Mouse (Mus musculus): ENCODE measurements around the gene Slc38a10.

Gene Slc38a10

DNA sequence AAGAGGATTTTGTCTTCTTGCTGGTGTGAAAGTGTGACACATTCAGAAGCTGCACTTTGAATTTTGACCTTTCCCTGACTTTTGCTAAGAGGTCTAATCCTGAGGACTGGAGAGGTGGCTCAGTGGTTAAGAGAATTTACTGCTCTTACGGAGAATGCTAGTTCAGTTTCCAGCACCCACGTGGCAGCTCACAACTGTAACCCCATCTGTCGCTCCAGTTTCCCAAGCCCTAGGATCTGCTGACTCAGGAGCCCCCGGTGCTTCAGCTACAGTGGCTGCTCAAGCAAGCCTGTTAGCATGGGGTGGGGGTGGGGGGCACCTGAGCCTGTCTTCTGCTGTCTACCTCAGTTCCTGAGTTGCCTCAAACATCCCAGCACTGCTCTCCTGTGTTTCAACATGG is 28.2 kb upstream of the Slc38a10 start:
- DNase-seq (ENCODE audit: extremely low spot score) = no peak

DNA sequence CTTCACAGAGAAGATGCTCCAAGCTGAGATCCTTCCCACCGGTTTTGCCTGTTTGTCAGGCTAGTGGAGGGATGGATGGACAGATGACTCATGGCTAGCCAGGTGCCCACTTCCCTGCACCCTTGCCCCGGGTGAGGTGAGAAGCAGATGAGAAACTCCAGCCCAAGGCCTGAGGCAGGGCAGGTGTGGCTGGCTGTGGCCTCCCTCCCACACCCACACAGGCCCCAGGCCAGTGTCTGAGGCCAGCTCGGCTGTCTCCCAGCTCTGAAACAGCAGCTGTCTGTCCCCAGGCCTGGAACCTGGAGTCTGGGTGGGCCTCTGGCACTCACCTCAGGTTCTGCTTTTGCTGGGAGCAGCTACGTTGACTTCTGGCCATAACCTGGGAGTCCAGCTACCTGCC is 24.8 kb upstream of the Slc38a10 start:
- no peak for DNase-seq (ENCODE audit: extremely low spot score)

DNA sequence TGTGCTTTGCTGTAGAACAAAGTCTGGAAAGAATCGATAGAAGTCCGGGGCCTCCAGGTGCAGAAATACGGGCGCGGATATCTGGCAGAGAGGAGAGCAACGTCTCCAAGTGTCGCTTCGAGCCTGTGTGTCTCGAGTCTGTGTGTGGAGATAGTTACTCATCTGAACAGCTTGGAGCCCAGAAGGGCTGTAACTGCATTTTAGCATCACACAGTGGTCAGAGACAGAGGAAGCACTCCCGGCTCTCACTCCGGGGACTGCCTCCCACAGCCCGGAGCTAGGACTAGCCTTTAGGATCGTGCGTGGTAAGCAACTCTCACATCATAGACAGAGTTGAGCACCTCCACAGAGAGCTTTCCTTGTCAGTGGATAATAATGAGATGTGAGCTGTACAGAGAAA is 22.1 kb upstream of the Slc38a10 start:
- DNase-seq (ENCODE audit: extremely low spot score) = no peak

DNA sequence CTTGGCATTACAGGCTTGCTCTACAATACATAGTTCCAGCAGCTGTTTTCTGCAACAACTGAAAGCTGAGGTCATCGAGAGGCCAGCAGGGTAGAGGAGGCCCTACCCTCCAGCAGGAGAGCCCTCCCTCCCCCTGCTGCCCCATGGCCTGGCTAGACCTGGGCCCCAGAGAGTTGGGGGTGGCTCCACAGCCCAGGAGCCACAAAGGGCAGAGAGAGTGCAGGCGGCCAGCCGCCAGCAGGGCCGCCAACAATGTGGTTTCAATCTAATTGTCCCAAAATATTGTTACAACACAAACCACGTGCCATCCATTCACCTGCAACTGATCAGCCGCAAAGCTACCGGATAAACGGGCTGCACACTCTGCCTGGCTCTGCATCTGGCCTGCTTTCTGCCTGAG is 20.0 kb upstream of the Slc38a10 start:
- DNase-seq (ENCODE audit: extremely low spot score) = peak; percentile 44

DNA sequence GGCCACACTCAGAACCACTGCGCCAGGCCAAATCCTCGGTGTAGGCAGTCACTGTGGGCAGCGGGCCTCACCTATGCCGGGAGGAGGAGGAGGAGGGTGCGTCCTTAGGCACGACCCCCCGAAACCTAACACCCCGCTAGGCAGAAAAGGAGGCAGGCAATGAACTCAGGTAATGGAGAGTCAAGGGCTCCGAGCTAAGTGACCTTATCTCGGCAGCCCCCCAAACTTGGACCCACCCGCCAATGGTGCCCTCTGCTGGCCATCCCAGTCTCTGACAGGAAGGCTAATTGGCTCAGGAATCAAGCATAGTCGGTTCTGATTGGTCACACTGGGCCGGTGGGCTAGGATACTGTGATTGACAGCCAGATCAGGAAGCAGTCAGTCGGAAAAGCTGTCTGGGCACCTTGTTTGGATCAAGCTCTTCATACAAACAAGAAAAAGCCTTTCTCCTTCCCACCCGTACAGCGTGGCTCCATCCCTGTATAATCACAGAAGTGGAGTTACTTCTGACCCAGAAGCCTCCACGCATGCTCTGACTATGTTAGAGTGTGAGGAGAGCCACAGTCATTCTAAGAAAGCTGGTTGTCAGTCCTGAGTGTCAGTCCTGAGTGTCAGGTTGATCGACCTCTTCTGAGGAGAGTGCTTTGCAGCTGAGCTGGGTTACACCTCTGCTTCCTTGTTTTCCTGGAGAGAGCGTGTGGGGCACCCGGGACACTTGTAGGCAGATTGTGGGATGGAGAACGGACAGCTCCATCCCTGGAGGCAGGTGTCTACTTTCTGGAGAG is 18.3 kb upstream of the Slc38a10 start:
- peak; percentile 88 for DNase-seq (ENCODE audit: extremely low spot score)

DNA sequence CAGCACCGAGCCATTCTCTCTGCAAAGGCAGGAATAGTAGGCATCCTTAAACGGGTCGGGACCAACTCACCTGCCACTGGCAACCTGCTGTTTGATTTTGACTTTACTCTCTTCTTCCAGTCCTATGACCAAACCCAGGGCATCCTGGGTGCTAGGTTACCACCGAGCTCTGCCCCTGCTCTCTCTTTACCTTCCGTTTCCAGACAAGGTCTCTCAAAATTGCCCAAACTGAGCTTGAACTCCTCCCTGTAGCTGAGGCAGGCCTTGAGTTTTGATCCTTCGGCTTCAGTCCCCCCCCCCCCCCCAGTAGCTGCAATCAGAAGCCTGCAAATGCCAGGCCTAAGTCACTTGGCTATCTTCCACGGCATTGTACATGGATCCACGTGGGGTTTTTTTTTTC is 17.4 kb upstream of the Slc38a10 start:
- DNase-seq (ENCODE audit: extremely low spot score) = no peak

- DNase-seq (ENCODE audit: extremely low spot score) = no peak
Observed at GRCm38 (mm10) chr11:120167921-120168356, 16.8 kb upstream of the Slc38a10 start.

DNA sequence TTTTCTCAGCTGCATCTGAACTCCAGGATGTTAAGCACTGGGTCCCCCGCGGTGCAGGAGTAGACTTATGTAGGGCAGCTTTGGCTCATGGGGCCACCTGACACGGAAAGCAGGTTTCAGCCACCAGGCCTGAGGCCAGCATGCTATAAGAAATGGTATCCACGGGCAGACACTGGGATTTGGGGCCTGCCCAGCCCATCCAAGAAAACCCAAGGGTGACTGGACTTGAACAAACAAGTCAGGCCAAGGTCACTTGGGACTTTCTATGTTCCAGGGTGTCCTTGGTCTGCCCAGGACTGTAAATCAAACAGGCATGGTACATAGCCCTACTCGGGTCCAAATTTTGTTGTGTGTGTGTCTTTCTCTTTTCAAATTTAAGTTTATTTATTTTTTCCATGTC is 15.9 kb upstream of the Slc38a10 start:
- DNase-seq (ENCODE audit: extremely low spot score) = no peak

- DNase-seq (ENCODE audit: extremely low spot score) = peak; percentile 33
Observed at GRCm38 (mm10) chr11:120164471-120165261, 13.5 kb upstream of the Slc38a10 start.

- no peak for DNase-seq (ENCODE audit: extremely low spot score)
Observed at GRCm38 (mm10) chr11:120164028-120164427, 12.9 kb upstream of the Slc38a10 start.

GRCm38 (mm10) chr11:120163207-120163606 is 12.1 kb upstream of the Slc38a10 start:
- DNase-seq (ENCODE audit: extremely low spot score) = no peak

DNA sequence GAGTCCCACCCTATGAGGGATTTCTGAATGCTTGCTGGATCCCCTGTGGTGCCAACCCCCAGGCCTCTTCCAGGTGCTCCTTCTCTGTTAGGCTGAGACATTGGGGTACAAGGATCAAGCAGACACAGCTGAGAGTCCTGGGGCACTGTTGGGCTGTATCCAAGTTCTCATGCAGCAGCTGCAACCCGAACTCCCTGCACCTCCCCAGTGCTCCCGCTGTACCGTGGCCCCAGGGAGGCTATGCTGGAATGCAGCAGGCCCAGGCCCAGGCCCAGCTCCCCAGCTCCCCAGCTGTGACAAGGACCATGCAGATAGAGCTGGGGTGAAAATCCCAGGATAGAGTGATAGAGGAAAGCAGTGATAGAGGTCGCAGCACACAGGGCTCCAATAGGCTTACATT is 10.1 kb upstream of the Slc38a10 start:
- no peak for DNase-seq (ENCODE audit: extremely low spot score)

DNA sequence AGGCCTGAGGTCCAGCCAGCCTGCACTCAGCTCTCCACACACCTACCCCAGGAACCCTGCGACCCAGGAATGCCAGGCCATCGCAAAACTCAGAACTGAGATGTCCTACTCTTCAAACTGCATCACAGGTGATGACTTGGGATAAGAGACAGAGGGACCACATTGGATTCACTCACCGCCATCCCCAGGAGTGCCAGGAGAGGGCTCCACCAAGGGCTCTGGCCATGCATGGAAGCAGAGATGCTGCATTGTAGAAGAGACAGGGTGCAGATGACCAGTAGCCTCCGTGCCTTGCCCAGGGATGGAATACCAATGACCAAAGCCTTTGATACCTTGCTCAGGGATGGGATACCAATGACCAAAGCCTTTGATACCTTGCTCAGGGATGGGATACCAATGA is 9.3 kb upstream of the Slc38a10 start:
- peak; percentile 55 for DNase-seq (ENCODE audit: extremely low spot score)

GRCm38 (mm10) chr11:120159653-120160052 is 8.5 kb upstream of the Slc38a10 start:
- DNase-seq (ENCODE audit: extremely low spot score) = no peak

DNA sequence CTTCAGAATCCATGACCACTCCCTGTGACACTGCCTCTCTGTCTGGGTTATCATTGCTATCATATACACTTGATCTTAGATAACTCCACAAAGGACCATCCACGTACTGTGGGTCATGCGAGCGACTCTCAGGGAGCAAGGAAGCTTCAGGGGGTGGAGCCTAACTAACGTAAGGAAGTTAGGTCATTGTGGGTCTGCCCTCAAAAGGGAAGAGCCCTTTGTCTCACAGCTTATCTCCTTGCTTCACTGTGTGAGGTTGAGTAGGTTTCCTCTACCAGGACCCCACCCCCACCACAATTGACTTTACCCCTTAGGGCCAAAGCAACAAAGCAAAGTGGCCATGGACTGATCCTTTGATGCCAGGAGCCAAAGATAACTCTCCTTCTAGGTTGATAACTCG is 7.7 kb upstream of the Slc38a10 start:
- no peak for DNase-seq (ENCODE audit: extremely low spot score)

GRCm38 (mm10) chr11:120150440-120151112 is 570 bp downstream of the Slc38a10 start:
- peak; percentile 38 for DNase-seq (ENCODE audit: extremely low spot score)

DNA sequence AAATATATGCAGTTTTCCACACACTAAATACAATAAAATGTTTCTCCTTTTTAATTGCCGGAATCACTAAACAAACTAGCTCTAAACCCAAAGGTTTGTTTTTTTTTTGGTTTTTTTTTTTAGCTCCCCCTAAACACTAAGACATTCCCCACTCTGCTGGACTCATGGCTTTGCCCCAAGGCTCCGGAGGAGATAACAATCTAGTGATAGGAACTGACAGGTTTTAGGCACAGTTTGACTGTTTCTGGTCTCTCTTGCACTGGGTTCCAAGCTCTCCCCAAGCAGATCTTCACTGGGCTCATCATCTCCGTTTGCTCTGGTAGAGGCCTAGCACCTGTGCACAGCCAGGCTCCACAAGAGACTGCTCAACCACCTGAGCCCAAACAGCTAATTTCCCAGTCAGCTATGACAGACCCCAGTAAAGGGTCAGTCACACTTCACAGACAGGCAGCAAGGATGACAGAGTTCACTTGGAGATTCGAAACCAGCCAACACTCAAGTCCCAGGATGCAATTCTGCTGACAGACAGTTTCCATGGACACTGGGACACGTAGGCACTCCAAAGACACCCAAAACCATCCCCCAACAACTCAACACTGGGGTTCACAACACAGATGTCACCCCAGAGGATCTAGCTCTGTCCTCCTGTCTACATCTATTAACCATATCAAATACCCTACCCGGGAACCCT is 1.5 kb downstream of the Slc38a10 start:
- DNase-seq (ENCODE audit: extremely low spot score) = no peak

GRCm38 (mm10) chr11:120148201-120148855 is 2.8 kb downstream of the Slc38a10 start:
- no peak for DNase-seq (ENCODE audit: extremely low spot score)

- DNase-seq (ENCODE audit: extremely low spot score) = no peak
Observed at GRCm38 (mm10) chr11:120143708-120144497, 7.2 kb downstream of the Slc38a10 start.

- no peak for DNase-seq (ENCODE audit: extremely low spot score)
Observed at GRCm38 (mm10) chr11:120142601-120143051, 8.5 kb downstream of the Slc38a10 start.
